Mouse (Mus musculus) liver, embryonic 14.5 days (tissue): ENCODE data around the gene Cyth4. TPM values are rescaled to one million over a fixed set of nuclear protein-coding genes. Genes with fewer than 3 reads are reported as not detected.
A peak's percentile ranks its signal among the peaks of the same experiment; 100 is the strongest.

Experiments used
- ATAC-seq: fragments of 200-750 bp; cut with Nextera tagmentation; 2 replicates; pipeline ENCODE4 v1.8.0; 2017; ENCODE audit warnings: moderate number of reproducible peaks, mild to moderate bottlenecking, moderate library complexity; ENCODE audit not compliant: insufficient read depth
- DNase-seq, 3 experiments: peaks; one replicate each; pipeline ENCODE4 v3.0.0-alpha.2; 2012 to 2013; ENCODE audit warnings: low read depth in 3 of 3, low spot score in 3 of 3
- H3K27ac ChIP-seq: fragments of 300-500 bp; sonication (generic); 2 replicates; pipeline ENCODE4 v1.5.1; 2014; ENCODE audit warnings: moderate library complexity, mild to moderate bottlenecking, control low read depth, inconsistent platforms
- H3K27me3 ChIP-seq: fragments of 300-500 bp; sonication (generic); 2 replicates; pipeline ENCODE4 v1.6.1; 2014; ENCODE audit warnings: mild to moderate bottlenecking, low read length, moderate library complexity; ENCODE audit not compliant: control insufficient read depth, insufficient read depth
- H3K36me3 ChIP-seq: fragments of 300-500 bp; sonication (generic); replicated peaks from 2 replicates; pipeline ENCODE4 v1.6.1; 2014; ENCODE audit warnings: low read depth; ENCODE audit not compliant: control insufficient read depth, insufficient read depth
- H3K4me1 ChIP-seq, 2 experiments: fragments of 200-500 bp in 1 of 2; fragments of 300-500 bp in 1 of 2; sonication (generic) in 1 of 2; replicated peaks; 2 replicates each; pipeline ENCODE4 v1.6.1; 2012 to 2014; ENCODE audit warnings: antibody characterized with exemption in 1 of 2, inconsistent platforms in 1 of 2, low read length in 1 of 2; ENCODE audit not compliant: control insufficient read depth in 2 of 2, insufficient read depth in 2 of 2
- H3K4me2 ChIP-seq: fragments of 300-500 bp; sonication (generic); 2 replicates; pipeline ENCODE4 v1.6.1; 2014; ENCODE audit warnings: low read depth, mild to moderate bottlenecking, control low read depth, moderate library complexity
- H3K4me3 ChIP-seq, 2 experiments: fragments of 200-500 bp in 1 of 2; fragments of 300-500 bp in 1 of 2; sonication (generic) in 1 of 2; 2 replicates each; pipeline ENCODE4 v1.5.1; 2012 to 2014; ENCODE audit warnings: low read depth in 2 of 2, low read length in 2 of 2, mild to moderate bottlenecking in 2 of 2, control low read depth in 1 of 2, inconsistent platforms in 1 of 2, moderate library complexity in 1 of 2; ENCODE audit not compliant: insufficient read depth in 1 of 2
- H3K9ac ChIP-seq: fragments of 300-500 bp; sonication (generic); replicated peaks from 2 replicates; pipeline ENCODE4 v1.6.1; 2014; ENCODE audit warnings: mild to moderate bottlenecking, control low read depth, moderate library complexity
- H3K9me3 ChIP-seq: fragments of 300-500 bp; sonication (generic); 2 replicates; pipeline ENCODE4 v1.6.1; 2016; ENCODE audit warnings: low read length, mixed read lengths; ENCODE audit not compliant: control insufficient read depth
- CTCF ChIP-seq: IDR thresholded peaks from 2 replicates; pipeline ENCODE4 v1.5.1; 2016; ENCODE audit warnings: antibody characterized with exemption, low read depth, control low read depth
- EP300 ChIP-seq: IDR thresholded peaks from 2 replicates; pipeline ENCODE4 v1.6.1; 2016; ENCODE audit warnings: antibody characterized with exemption, low read depth
- WGBS: fragments of 180-500 bp; shearing (Covaris S2); extraction: QIAGEN DNeasy Blood & Tissue Kit; methylation state at CpG from one replicate; pipeline ENCODE4 v1.1.7; 2014; ENCODE audit not compliant: insufficient replicate concordance; 5-methylcytosine and 5-hydroxymethylcytosine counted together
- polyA plus RNA-seq, 2 experiments: library from polyadenylated mRNA; depleted of rRNA in 1 of 2; stranded (reverse) in 1 of 2; unstranded in 1 of 2; fragments of >200 nt; fragmentation: Nextera tagmentation in 1 of 2; extraction: Ambion mirVana in 1 of 2; gene quantifications; 2 replicates each; pipeline versions ENCODE4 v1.2.1 to v1.2.3; 2012 to 2014

The Cyth4 gene
- polyA plus RNA-seq, 2 experiments = 4.3 to 7.6 TPM

GRCm38 (mm10) chr15:78587050-78587994 lies 9.5 kb upstream of the Cyth4 start:
- no peak overlapping the region for H3K4me2 ChIP-seq
- H3K27me3 ChIP-seq = no peaks in the 10 kb centered on the region
- peak in 1 of 3 experiments; percentile 57 for DNase-seq
- H3K9me3 ChIP-seq = no peaks in the 10 kb centered on the region
- peaks cover 0 to 8% of the 10 kb centered on the region in 2 experiments; a peak in 2 of 4 replicates for H3K4me1 ChIP-seq
- H3K4me3 ChIP-seq = no peak overlapping the region
- WGBS = 51% methylated on average over 18 of the region's 18 CpGs
- no peak overlapping the region for H3K27ac ChIP-seq
- H3K36me3 ChIP-seq = no peaks in the 10 kb centered on the region
- no peak overlapping the region for H3K9ac ChIP-seq
- ATAC-seq = peak; percentile 60; the same call in 1 of the 2 replicates
- TF ChIP-seq EP300 = no peak
- peak; percentile 97 for TF ChIP-seq CTCF

- Histone ChIP-seq H3K36me3 (no peaks in the 10 kb centered on the region), H3K4me1 (peaks cover 0 to 8% of the 10 kb centered on the region in 2 experiments; a peak in 2 of 4 replicates), H3K4me2 (no peak overlapping the region), H3K4me3 (no peak overlapping the region), H3K9ac (no peak overlapping the region), H3K9me3 (no peaks in the 10 kb centered on the region), H3K27ac (no peak overlapping the region), H3K27me3 (no peaks in the 10 kb centered on the region)
- 15% methylated on average over 4 of the region's 4 CpGs for WGBS
- DNase-seq = no peak
- 0 out of 2 replicates have a peak, but pooled peaks have one; percentile 28 for ATAC-seq
- TF ChIP-seq EP300 = no peak
- TF ChIP-seq CTCF = no peak
Observed at GRCm38 (mm10) chr15:78588049-78588448, 8.8 kb upstream of the Cyth4 start.

- no peaks in the 10 kb centered on the region for H3K27me3 ChIP-seq
- no peak overlapping the region for H3K9ac ChIP-seq
- peak; percentile 27; the same call in 1 of the 2 replicates for ATAC-seq
- 39% methylated on average over 4 of the region's 4 CpGs for WGBS
- no peak overlapping the region for H3K4me3 ChIP-seq
- H3K4me2 ChIP-seq = no peak overlapping the region
- peaks cover 0 to 8% of the 10 kb centered on the region in 2 experiments; a peak in 2 of 4 replicates for H3K4me1 ChIP-seq
- no peak for DNase-seq
- H3K36me3 ChIP-seq = no peaks in the 10 kb centered on the region
- H3K27ac ChIP-seq = no peak overlapping the region
- TF ChIP-seq CTCF = no peak
- no peak for TF ChIP-seq EP300
- no peaks in the 10 kb centered on the region for H3K9me3 ChIP-seq
Observed at GRCm38 (mm10) chr15:78588900-78589299, 7.9 kb upstream of the Cyth4 start.

DNA sequence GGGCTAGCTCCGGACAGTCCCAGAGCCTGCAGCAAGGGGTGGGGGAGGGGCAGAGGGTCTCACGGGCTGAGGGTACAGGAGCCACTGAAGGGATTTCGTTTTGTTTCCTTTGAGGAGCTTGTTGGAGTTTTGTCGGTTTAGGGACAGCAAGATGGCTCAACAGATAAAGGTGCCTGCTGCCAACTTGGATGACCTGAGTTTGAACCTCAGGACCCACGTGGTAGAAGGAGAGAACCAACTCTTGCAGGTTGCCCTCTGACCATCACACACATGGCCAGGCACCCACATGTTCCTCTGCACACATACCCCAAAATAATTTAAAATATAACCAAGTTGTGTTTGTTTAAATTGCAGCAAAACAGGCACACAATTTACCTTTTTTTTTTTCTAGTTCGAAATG lies 6.9 kb upstream of the Cyth4 start:
- Histone ChIP-seq H3K4me2 (no peak overlapping the region), H3K9ac (no peak overlapping the region), H3K27ac (no peak overlapping the region), H3K9me3 (no peaks in the 10 kb centered on the region), H3K4me3 (no peak overlapping the region), H3K4me1 (peaks cover 0 to 8% of the 10 kb centered on the region in 2 experiments; a peak in 2 of 4 replicates), H3K27me3 (no peaks in the 10 kb centered on the region), H3K36me3 (no peaks in the 10 kb centered on the region)
- DNase-seq (no peak), ATAC-seq (no peak)
- no peak for TF ChIP-seq CTCF
- no peak for TF ChIP-seq EP300
- 37% methylated on average over 6 of the region's 6 CpGs for WGBS

- 62% methylated on average over 6 of the region's 6 CpGs for WGBS
- H3K36me3 ChIP-seq = no peaks in the 10 kb centered on the region
- no peak for ATAC-seq
- H3K4me1 ChIP-seq = peaks cover 0 to 8% of the 10 kb centered on the region in 2 experiments; a peak in 2 of 4 replicates
- H3K9ac ChIP-seq = no peak overlapping the region
- H3K4me2 ChIP-seq = no peak overlapping the region
- no peak overlapping the region for H3K4me3 ChIP-seq
- DNase-seq = no peak
- no peaks in the 10 kb centered on the region for H3K9me3 ChIP-seq
- H3K27me3 ChIP-seq = no peaks in the 10 kb centered on the region
- no peak for TF ChIP-seq EP300
- peak; percentile 52 for TF ChIP-seq CTCF
- no peak overlapping the region for H3K27ac ChIP-seq
Observed at GRCm38 (mm10) chr15:78590785-78591184, 6.1 kb upstream of the Cyth4 start.
